Mouse (Mus musculus): ENCODE results near the gene Ccdc155. TPM values are rescaled to one million over a fixed set of nuclear protein-coding genes. Genes with fewer than 3 reads are reported as not detected.

The Ccdc155 gene
- total and polyA plus RNA-seq, 3 experiments = 0.12 TPM; not detected in 2

DNA sequence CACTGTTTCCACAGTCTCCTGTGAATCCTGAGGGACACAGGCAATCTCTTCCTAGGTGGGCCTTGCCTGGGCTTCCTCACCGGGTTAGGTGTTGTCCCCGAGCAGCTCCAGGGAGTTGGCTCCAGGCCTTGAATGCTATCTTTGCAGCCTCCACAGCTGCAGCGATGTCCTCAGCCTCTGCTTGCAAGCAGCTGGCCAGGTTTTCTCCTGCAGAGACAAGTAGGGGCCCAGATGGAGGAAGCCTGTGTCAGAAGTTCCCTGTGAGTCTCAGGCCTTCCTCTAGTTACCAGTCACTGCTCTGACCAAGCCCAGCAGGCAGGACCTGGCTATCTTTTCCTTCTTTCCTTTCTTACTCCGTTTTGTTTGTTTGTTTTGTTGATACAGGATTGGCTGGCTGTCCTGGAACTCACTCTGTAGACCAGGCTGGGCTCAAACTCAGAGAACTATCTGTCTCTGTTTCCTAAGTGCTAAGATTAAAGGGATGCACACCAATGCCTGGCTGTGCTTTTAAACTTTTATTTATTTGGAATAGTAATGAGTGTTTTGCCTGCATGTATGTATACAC lies 56.1 kb downstream of the Ccdc155 start:
- Histone ChIP-seq H3K4me3 (no peak overlapping the region), H3K27me3 (ENCODE audit: control insufficient read depth, insufficient read depth, low read length) (no peaks in the 10 kb centered on the region), H3K79me2 (replicated peaks; ENCODE audit: control insufficient read depth, insufficient read depth, low read length) (no peaks in the 10 kb centered on the region), H3K9ac (ENCODE audit: low read depth, low read length) (no peak overlapping the region), H3K36me3 (ENCODE audit: control insufficient read depth, insufficient read depth, low read length) (peaks cover 2% of the 10 kb centered on the region), H3K27ac (peak overlapping the region; percentile 5), H3K4me1 (ENCODE audit: control insufficient read depth, insufficient read depth, low read length) (peaks cover 5% of the 10 kb centered on the region; the same call in 1 of the 2 replicates)
- intact Hi-C loops (cut with DNase I) = no loop called here
- peak in 1 of 2 experiments; percentile 53 for DNase-seq
- WGBS = 38% methylated on average over 4 of the region's 4 CpGs
- TF ChIP-seq POLR2A (IDR thresholded peaks at IDR 0.05; ENCODE audit: insufficient read depth, low read depth, low read length) (no peak), EP300 (IDR thresholded peaks at IDR 0.05; ENCODE audit: insufficient read depth, low read depth, low read length) (no peak), CTCF (IDR thresholded peaks at IDR 0.05) (no peak)

DNA sequence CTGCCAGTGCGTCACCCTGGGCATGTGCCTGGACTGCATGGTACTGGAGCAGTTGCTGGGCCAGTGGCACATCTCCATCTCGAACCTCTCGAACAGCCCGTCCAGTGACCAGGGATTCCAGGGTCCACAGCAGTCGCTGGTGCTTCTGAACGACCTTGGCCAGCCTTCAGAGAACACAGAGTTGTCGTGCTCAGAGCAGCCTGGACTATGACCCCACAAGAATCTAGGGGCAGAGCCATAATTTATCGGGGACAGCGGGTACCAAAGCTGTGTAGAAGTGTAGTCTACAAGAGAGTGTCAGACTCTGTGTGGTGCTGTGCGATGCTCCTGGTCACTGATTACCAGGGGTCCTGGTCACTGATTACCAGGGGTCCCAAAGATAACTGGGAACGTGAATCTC lies 56.8 kb downstream of the Ccdc155 start:
- 84% methylated on average over 11 of the region's 11 CpGs for WGBS
- no peak for TF ChIP-seq POLR2A (IDR thresholded peaks at IDR 0.05; ENCODE audit: insufficient read depth, low read depth, low read length)
- TF ChIP-seq EP300 (IDR thresholded peaks at IDR 0.05; ENCODE audit: insufficient read depth, low read depth, low read length) = no peak
- Histone ChIP-seq H3K4me1 (ENCODE audit: control insufficient read depth, insufficient read depth, low read length) (peaks cover 5% of the 10 kb centered on the region; the same call in 1 of the 2 replicates), H3K9ac (ENCODE audit: low read depth, low read length) (no peak overlapping the region), H3K4me3 (no peak overlapping the region), H3K27me3 (ENCODE audit: control insufficient read depth, insufficient read depth, low read length) (no peaks in the 10 kb centered on the region), H3K36me3 (ENCODE audit: control insufficient read depth, insufficient read depth, low read length) (no peaks in the 10 kb centered on the region), H3K27ac (peak overlapping the region; percentile 5; the same call in 1 of the 2 replicates), H3K79me2 (replicated peaks; ENCODE audit: control insufficient read depth, insufficient read depth, low read length) (no peaks in the 10 kb centered on the region)
- intact Hi-C loops (cut with DNase I) = no loop called here
- DNase-seq = no peak

DNA sequence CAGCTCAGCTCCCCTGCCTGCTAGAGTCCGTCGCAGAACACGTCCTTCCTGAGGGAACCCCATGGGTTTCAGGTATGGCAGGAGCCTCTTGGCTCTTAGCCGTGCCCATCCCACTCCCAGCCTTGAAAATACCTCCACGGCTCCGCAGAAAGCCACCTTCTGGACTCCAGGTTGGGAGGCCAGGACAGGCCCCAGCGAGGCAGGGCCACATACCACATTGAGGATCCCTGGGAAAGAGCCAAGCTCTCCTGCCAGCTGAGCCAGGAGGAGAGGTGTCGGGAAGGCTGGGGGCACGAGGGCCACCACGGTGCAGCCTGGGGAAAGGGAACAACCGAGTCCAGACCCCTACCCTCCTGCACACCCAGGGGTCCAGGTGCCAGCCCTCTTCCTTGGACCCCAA lies 57.4 kb downstream of the Ccdc155 start:
- Histone ChIP-seq H3K4me1 (ENCODE audit: control insufficient read depth, insufficient read depth, low read length) (peaks cover 5% of the 10 kb centered on the region; the same call in 1 of the 2 replicates), H3K36me3 (ENCODE audit: control insufficient read depth, insufficient read depth, low read length) (no peaks in the 10 kb centered on the region), H3K27ac (no peak overlapping the region), H3K79me2 (replicated peaks; ENCODE audit: control insufficient read depth, insufficient read depth, low read length) (no peaks in the 10 kb centered on the region), H3K27me3 (ENCODE audit: control insufficient read depth, insufficient read depth, low read length) (no peaks in the 10 kb centered on the region), H3K9ac (ENCODE audit: low read depth, low read length) (no peak overlapping the region), H3K4me3 (no peak overlapping the region)
- intact Hi-C loops (cut with DNase I) = no loop called here
- no peak for TF ChIP-seq POLR2A (IDR thresholded peaks at IDR 0.05; ENCODE audit: insufficient read depth, low read depth, low read length)
- TF ChIP-seq EP300 (IDR thresholded peaks at IDR 0.05; ENCODE audit: insufficient read depth, low read depth, low read length) = no peak
- no peak for TF ChIP-seq CTCF (IDR thresholded peaks at IDR 0.05)
- no peak for DNase-seq
- 81% methylated on average over 11 of the region's 11 CpGs for WGBS

DNA sequence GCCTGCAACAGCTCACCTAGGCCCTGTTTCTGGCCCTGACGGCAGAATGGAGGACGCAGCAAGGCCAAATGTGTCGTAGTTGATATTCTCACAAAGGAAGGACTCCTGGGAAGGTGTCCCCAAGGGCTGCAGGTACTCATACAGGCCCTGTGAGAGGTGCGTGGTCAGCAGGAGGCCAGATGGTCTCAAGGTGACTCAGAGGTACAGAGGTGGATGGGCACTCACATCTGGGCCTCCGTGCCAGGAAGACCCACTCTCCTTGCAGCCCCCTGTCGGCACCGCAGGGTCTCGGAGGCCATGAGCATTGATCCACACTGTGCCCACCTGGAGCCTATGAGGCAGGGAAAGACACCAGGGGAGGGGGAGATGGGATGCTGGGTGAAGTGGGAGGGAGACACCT lies 59.2 kb downstream of the Ccdc155 start:
- intact Hi-C loops (cut with DNase I) = no loop called here
- H3K36me3 ChIP-seq (ENCODE audit: control insufficient read depth, insufficient read depth, low read length) = no peaks in the 10 kb centered on the region
- no peak overlapping the region for H3K4me3 ChIP-seq
- H3K4me1 ChIP-seq (ENCODE audit: control insufficient read depth, insufficient read depth, low read length) = peaks cover 2% of the 10 kb centered on the region
- H3K27me3 ChIP-seq (ENCODE audit: control insufficient read depth, insufficient read depth, low read length) = no peaks in the 10 kb centered on the region
- TF ChIP-seq CTCF (IDR thresholded peaks at IDR 0.05) (no peak), EP300 (IDR thresholded peaks at IDR 0.05; ENCODE audit: insufficient read depth, low read depth, low read length) (no peak), POLR2A (IDR thresholded peaks at IDR 0.05; ENCODE audit: insufficient read depth, low read depth, low read length) (no peak)
- H3K79me2 ChIP-seq (replicated peaks; ENCODE audit: control insufficient read depth, insufficient read depth, low read length) = no peaks in the 10 kb centered on the region
- H3K27ac ChIP-seq = no peak overlapping the region
- 97% methylated on average over 8 of the region's 8 CpGs for WGBS
- DNase-seq = no peak
- H3K9ac ChIP-seq (ENCODE audit: low read depth, low read length) = no peak overlapping the region

GRCm38 (mm10) chr7:45144368-45145174 lies 60.1 kb downstream of the Ccdc155 start:
- Histone ChIP-seq H3K27ac (peak overlapping the region; percentile 31; the same call in 1 of the 2 replicates), H3K36me3 (ENCODE audit: control insufficient read depth, insufficient read depth, low read length) (no peaks in the 10 kb centered on the region), H3K4me1 (ENCODE audit: control insufficient read depth, insufficient read depth, low read length) (peaks cover 2% of the 10 kb centered on the region), H3K9ac (ENCODE audit: low read depth, low read length) (no peak overlapping the region), H3K27me3 (ENCODE audit: control insufficient read depth, insufficient read depth, low read length) (no peaks in the 10 kb centered on the region), H3K79me2 (replicated peaks; ENCODE audit: control insufficient read depth, insufficient read depth, low read length) (no peaks in the 10 kb centered on the region), H3K4me3 (no peak overlapping the region)
- WGBS = 72% methylated on average over 13 of the region's 13 CpGs
- intact Hi-C loops (cut with DNase I) = no loop called here
- no peak for TF ChIP-seq CTCF (IDR thresholded peaks at IDR 0.05)
- DNase-seq = peak in 1 of 2 experiments; percentile 54

DNA sequence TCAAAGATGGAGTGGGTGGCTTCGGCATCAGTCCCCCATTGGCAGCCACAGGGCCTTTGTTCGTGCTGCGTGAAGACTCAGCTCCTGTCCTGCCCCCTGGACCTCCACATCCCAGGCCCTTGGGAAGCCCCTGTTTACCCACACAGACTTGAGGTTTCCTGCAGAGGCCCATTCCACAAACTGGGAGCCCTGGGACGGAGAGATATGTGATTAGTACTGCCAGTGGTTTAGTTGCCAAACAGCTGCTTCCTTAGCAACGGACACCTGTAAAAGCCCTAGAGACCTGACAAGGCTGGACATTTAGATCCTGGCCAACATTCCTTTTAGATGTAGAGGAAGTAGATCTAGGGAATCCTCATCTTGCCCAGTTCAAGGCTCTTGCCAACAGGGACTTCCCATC lies 62.8 kb downstream of the Ccdc155 start:
- H3K4me1 ChIP-seq (ENCODE audit: control insufficient read depth, insufficient read depth, low read length) = peaks cover 2% of the 10 kb centered on the region
- no peaks in the 10 kb centered on the region for H3K27me3 ChIP-seq (ENCODE audit: control insufficient read depth, insufficient read depth, low read length)
- H3K9ac ChIP-seq (ENCODE audit: low read depth, low read length) = no peak overlapping the region
- H3K79me2 ChIP-seq (replicated peaks; ENCODE audit: control insufficient read depth, insufficient read depth, low read length) = no peaks in the 10 kb centered on the region
- no peak for DNase-seq
- 55% methylated on average over 5 of the region's 5 CpGs for WGBS
- no peak for TF ChIP-seq POLR2A (IDR thresholded peaks at IDR 0.05; ENCODE audit: insufficient read depth, low read depth, low read length)
- TF ChIP-seq EP300 (IDR thresholded peaks at IDR 0.05; ENCODE audit: insufficient read depth, low read depth, low read length) = no peak
- TF ChIP-seq CTCF (IDR thresholded peaks at IDR 0.05) = no peak
- intact Hi-C loops (cut with DNase I) = no loop called here
- no peak overlapping the region for H3K27ac ChIP-seq
- H3K36me3 ChIP-seq (ENCODE audit: control insufficient read depth, insufficient read depth, low read length) = no peaks in the 10 kb centered on the region
- no peak overlapping the region for H3K4me3 ChIP-seq

All from heart, adult 2 months (tissue).